Mouse (Mus musculus) kidney, adult 2 months (tissue): Measurements from ENCODE around the gene Ccl27a. TPM values are rescaled to one million over a fixed set of nuclear protein-coding genes. Genes with fewer than 3 reads are reported as not detected.

Source experiments
- DNase-seq: peaks from one replicate; pipeline ENCODE4 v3.0.0; 2021
- H3K27ac ChIP-seq: fragments of 200-500 bp; 2 replicates; pipeline ENCODE4 v1.5.1; 2012; ENCODE audit warnings: low read depth, low read length, control low read depth, inconsistent platforms; ENCODE audit not compliant: insufficient read depth
- H3K27me3 ChIP-seq: fragments of 200-500 bp; replicated peaks from 2 replicates; pipeline ENCODE4 v1.6.1; 2012; ENCODE audit warnings: mild to moderate bottlenecking, moderate library complexity, low read length, inconsistent platforms; ENCODE audit not compliant: control insufficient read depth, insufficient read depth
- H3K36me3 ChIP-seq: fragments of 200-500 bp; 2 replicates; pipeline ENCODE4 v1.6.1; 2012; ENCODE audit warnings: mild to moderate bottlenecking, moderate library complexity, low read length, inconsistent platforms; ENCODE audit not compliant: control insufficient read depth, insufficient read depth
- H3K4me1 ChIP-seq: fragments of 200-500 bp; 2 replicates; pipeline ENCODE4 v1.6.1; 2011; ENCODE audit warnings: low read length; ENCODE audit not compliant: control insufficient read depth, insufficient read depth
- H3K4me3 ChIP-seq: fragments of 200-500 bp; 2 replicates; pipeline ENCODE4 v1.5.1; 2011; ENCODE audit warnings: mild to moderate bottlenecking, low read depth, low read length, control low read depth; ENCODE audit not compliant: insufficient read depth
- CTCF ChIP-seq: fragments of 200-500 bp; conservative IDR thresholded peaks from 2 replicates; pipeline ENCODE4 v1.5.1; 2011; ENCODE audit warnings: low read depth, mild to moderate bottlenecking, control low read depth, low read length, moderate library complexity, mixed read lengths; ENCODE audit not compliant: insufficient read depth, insufficient read length
- POLR2A ChIP-seq: fragments of 200-500 bp; IDR thresholded peaks from one replicate; pipeline ENCODE4 v1.6.1; 2011; ENCODE audit warnings: low read depth, low read length, control low read depth
- WGBS: fragments of 180-500 bp; shearing (Covaris S2); methylation state at CpG from one replicate; pipeline ENCODE4 v1.1.7; 2018; 5-methylcytosine and 5-hydroxymethylcytosine counted together
- polyA plus RNA-seq: library from polyadenylated mRNA; depleted of rRNA; stranded (reverse); fragments of >200 nt; gene quantifications from 2 replicates; pipeline ENCODE4 v1.2.3, GENCODE M21; 2012

Gene Ccl27a
- polyA plus RNA-seq, 1 experiment: 49.2 TPM

DNA sequence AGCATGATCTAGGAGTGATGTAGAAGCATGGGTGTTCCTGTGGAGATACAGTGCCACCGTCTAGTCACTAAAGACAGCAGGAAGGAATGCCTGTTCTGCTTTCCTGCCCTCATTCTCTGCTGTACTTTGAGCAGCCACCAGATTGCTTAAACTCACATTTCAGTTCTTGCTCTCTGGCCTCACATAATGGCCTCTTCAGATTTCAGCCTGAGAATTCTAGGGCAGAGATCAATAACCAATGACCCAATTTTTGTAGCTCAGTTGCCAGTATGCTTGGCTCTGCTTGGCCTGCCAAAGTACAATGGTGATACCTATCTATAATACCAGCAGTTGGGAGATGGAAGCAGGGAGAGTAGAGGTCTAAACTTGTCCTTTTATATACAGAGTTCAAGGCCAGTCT lies 29.0 kb downstream of the Ccl27a start:
- TF ChIP-seq POLR2A (no peak), CTCF (no peak)
- 72% methylated on average over 1 of the region's 1 CpGs for WGBS
- no peak overlapping the region for H3K27ac ChIP-seq
- no peaks in the 10 kb centered on the region; the same call in 1 of the 2 replicates for H3K36me3 ChIP-seq
- H3K27me3 ChIP-seq: no peaks in the 10 kb centered on the region
- no peak overlapping the region for H3K4me3 ChIP-seq
- peaks cover 4% of the 10 kb centered on the region; the same call in 1 of the 2 replicates for H3K4me1 ChIP-seq
- no peak for DNase-seq

DNA sequence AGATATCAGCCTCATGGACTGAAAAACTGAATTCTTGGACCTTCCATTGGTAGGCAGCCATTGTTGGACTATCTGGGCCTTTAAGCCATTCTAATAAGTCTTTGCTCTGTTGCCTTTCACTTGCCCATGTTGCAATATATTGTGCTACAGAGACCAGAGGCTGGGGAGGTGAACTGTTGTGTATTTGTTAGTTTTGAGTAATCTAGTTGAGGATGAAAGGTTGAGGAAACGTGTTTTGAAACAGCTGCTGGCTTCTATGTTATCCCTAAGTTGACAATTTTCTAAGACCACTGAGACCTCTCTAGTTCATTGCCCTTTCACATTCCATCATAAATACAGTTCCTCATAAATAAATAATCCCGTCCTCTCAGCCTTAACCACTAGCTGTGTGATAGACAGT lies 29.9 kb downstream of the Ccl27a start:
- H3K27ac ChIP-seq: no peak overlapping the region
- WGBS: 71% methylated on average over 2 of the region's 2 CpGs
- no peaks in the 10 kb centered on the region; the same call in 1 of the 2 replicates for H3K36me3 ChIP-seq
- H3K4me3 ChIP-seq: no peak overlapping the region
- TF ChIP-seq CTCF (no peak), POLR2A (no peak)
- H3K27me3 ChIP-seq: no peaks in the 10 kb centered on the region
- H3K4me1 ChIP-seq: peaks cover 4% of the 10 kb centered on the region; the same call in 1 of the 2 replicates
- DNase-seq: no peak

DNA sequence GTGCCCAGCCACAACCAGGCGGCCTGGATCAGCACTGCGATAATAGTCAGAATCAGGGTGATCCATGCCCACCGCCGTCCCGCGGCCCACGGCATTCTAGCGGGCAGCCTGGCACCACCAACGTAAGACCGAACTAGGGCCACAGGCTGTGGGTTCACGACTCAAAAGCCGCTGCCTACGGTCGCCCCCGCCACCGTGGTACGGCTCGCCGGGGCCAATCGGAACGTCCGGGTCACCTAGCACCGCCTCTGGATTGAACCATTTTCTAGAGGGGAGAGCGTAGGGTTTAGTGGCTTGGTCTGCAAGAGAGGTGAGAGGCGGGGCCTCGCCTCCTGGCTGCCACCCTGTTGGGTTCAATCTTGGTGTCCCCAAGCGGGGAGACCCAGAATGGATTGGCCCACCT lies 32.9 kb downstream of the Ccl27a start:
- H3K36me3 ChIP-seq: no peaks in the 10 kb centered on the region
- TF ChIP-seq CTCF (0 out of 2 replicates have a peak, but pooled peaks have one; percentile 6), POLR2A (peak; percentile 80)
- peak overlapping the region; percentile 97 for H3K4me3 ChIP-seq
- under 1% methylated on average over 27 of the region's 27 CpGs for WGBS
- H3K27me3 ChIP-seq: no peaks in the 10 kb centered on the region
- DNase-seq: peak; percentile 98
- peak overlapping the region; percentile 94 for H3K27ac ChIP-seq
- peaks cover 4% of the 10 kb centered on the region; the same call in 1 of the 2 replicates for H3K4me1 ChIP-seq

DNA sequence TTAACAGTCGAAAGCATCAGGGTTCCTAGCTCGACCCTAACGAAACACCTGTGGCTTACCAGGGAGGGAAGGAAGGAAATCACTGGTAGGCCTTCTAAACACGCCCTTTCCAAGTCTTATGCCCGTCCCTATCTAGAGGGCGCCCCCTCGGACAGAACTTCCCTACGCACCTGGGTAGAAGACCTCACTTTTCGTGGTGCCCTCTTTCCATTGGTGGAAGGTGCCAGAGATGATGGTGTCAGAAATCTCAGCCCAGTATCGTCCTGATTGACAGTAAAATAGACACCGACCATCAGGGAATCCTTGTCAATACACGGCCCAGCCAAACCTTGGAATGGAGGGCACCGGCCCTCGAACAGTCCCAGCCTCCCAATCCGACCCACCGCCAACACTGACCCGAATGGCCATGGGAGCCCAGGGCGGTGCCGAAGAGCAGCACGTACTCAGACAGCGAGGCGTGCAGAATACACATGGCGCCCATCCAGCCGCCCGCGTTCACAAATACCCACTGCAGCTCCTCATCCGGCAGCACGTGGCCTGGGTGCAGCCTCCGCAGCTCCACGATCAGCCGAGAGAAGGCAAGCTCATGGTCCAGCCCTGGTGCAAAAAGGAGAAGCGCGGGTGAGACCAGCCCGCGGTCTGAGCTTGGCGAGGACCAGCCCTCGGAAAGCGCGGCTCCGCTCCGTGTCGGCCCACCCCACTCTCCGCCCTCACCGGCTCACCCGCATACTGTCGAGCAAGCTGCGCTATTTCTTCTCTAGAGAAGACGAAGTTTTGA lies 33.5 kb downstream of the Ccl27a start:
- Histone ChIP-seq H3K27me3 (no peaks in the 10 kb centered on the region), H3K27ac (peak overlapping the region; percentile 94), H3K4me3 (peak overlapping the region; percentile 97), H3K36me3 (no peaks in the 10 kb centered on the region), H3K4me1 (peaks cover 4% of the 10 kb centered on the region; the same call in 1 of the 2 replicates)
- DNase-seq: no peak
- 1% methylated on average over 48 of the region's 48 CpGs for WGBS
- TF ChIP-seq CTCF (0 out of 2 replicates have a peak, but pooled peaks have one; percentile 5), POLR2A (no peak)

DNA sequence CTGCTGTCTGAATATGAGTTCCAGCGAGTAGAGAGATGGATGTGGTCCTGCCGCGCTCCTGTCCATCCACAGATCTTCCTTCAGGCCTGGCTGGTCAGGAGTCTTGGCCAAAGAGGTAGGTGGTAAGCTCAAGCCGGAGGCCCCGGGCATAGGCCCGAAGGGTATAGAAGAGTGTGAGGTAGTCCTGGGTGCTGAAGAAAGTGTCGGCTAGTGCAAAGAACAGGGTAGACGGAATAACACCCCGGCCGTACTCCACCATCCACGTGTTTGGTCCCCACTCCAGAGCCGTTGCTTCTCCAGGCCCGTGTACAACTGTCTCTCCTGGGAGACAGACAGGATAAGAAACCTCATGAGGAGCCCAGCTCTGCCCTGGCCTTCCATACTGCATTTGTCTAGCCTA lies 34.8 kb downstream of the Ccl27a start:
- no peaks in the 10 kb centered on the region for H3K27me3 ChIP-seq
- no peak overlapping the region for H3K4me3 ChIP-seq
- TF ChIP-seq POLR2A (no peak), CTCF (no peak)
- H3K27ac ChIP-seq: no peak overlapping the region
- H3K4me1 ChIP-seq: peaks cover 4% of the 10 kb centered on the region; the same call in 1 of the 2 replicates
- DNase-seq: no peak
- no peaks in the 10 kb centered on the region for H3K36me3 ChIP-seq
- 97% methylated on average over 13 of the region's 13 CpGs for whole genome bisulfite sequencing

DNA sequence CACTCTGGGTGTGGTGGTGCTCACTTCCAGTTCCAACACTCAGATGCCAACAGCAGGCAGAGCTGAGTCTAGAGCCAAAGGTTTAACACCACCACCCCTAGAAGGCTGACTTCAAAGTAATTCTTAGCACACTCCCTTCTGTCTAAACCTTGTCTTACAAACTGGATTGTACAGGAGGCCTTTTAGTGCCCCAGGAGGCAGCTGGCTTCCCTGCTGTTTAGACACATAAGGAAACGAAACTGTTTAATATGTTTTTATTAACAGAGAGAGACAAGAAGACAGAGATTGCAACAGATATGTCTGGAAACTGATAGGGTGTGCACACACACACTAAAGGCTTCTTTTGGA lies 35.8 kb downstream of the Ccl27a start:
- Histone ChIP-seq H3K4me3 (no peak overlapping the region), H3K27ac (no peak overlapping the region), H3K36me3 (no peaks in the 10 kb centered on the region), H3K27me3 (no peaks in the 10 kb centered on the region), H3K4me1 (peaks cover 4% of the 10 kb centered on the region; the same call in 1 of the 2 replicates)
- TF ChIP-seq POLR2A (no peak), CTCF (no peak)
- DNase-seq: no peak
- 85% methylated on average over 1 of the region's 1 CpGs for WGBS

DNA sequence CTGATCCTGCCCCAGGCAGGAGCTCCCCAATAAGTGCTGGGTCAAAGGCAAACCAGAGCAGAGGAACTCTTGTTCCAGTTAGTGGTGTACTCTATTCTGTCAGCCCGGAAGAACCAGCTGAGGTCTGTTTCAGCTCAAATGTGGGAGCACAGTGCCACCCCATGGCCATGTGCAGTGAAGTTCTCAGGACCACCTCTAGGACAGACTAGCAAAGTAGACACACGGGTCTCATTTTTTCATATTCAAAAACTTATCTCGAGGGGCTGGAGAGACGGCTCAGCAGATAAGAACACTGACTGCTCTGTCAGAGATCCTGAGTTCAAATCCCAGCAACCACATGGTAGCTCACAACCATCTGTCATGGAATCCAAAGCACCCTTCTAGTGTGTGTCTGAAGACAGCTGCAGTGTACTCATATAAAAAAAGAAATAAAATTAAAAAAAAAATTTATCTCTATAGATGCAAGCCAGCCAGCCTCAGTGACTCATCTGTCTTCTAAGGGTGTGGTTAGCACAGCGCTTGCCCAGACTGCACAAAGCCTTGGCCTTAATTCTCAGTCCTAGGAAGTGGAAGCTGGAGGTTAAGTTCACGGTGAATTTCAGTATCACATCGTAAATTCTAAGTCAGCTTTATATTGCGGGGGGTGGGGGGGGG lies 36.3 kb downstream of the Ccl27a start:
- H3K36me3 ChIP-seq: no peaks in the 10 kb centered on the region
- H3K27ac ChIP-seq: no peak overlapping the region
- no peaks in the 10 kb centered on the region for H3K27me3 ChIP-seq
- TF ChIP-seq POLR2A: no peak
- peak; percentile 96 for TF ChIP-seq CTCF
- peaks cover 4% of the 10 kb centered on the region; the same call in 1 of the 2 replicates for H3K4me1 ChIP-seq
- WGBS: 31% methylated on average over 8 of the region's 8 CpGs
- no peak overlapping the region for H3K4me3 ChIP-seq
- DNase-seq: peak; percentile 83
